Mouse (Mus musculus) forebrain, postnatal 0 days (tissue): ENCODE measurements around the gene Mtx1. TPM values are rescaled to one million over a fixed set of nuclear protein-coding genes. Genes with fewer than 3 reads are reported as not detected.

Source experiments
- ATAC-seq: fragments of 200-750 bp; cut with Nextera tagmentation; 2 replicates; pipeline ENCODE4 v1.8.0; 2017; ENCODE audit warnings: mild to moderate bottlenecking, moderate library complexity
- DNase-seq: peaks from one replicate; pipeline ENCODE4 v3.0.0-alpha.2; 2015
- H3K27ac ChIP-seq: fragments of 300-500 bp; sonication (generic); 2 replicates; pipeline ENCODE4 v1.5.1; 2014; ENCODE audit warnings: low read depth, mild to moderate bottlenecking, antibody characterized with exemption, low read length, moderate library complexity, mixed read lengths
- H3K27me3 ChIP-seq: fragments of 300-500 bp; sonication (generic); 2 replicates; pipeline ENCODE4 v1.6.1; 2014; ENCODE audit warnings: mild to moderate bottlenecking, low read length, mixed read lengths; ENCODE audit not compliant: insufficient read depth
- H3K36me3 ChIP-seq: fragments of 300-500 bp; sonication (generic); 2 replicates; pipeline ENCODE4 v1.6.1; 2014; ENCODE audit warnings: mild to moderate bottlenecking, moderate library complexity; ENCODE audit not compliant: insufficient read depth
- H3K4me1 ChIP-seq: fragments of 300-500 bp; sonication (generic); 2 replicates; pipeline ENCODE4 v1.6.1; 2014; ENCODE audit warnings: antibody characterized with exemption; ENCODE audit not compliant: insufficient read depth
- H3K4me2 ChIP-seq: fragments of 300-500 bp; sonication (generic); 2 replicates; pipeline ENCODE4 v1.6.1; 2014; ENCODE audit warnings: low read depth, mild to moderate bottlenecking, moderate library complexity
- H3K4me3 ChIP-seq: fragments of 300-500 bp; sonication (generic); 2 replicates; pipeline ENCODE4 v1.5.1; 2014; ENCODE audit warnings: low read depth, low read length, mixed read lengths
- H3K9ac ChIP-seq: fragments of 300-500 bp; sonication (generic); 2 replicates; pipeline ENCODE4 v1.6.1; 2014; ENCODE audit warnings: mild to moderate bottlenecking
- H3K9me3 ChIP-seq: fragments of 300-500 bp; sonication (generic); 2 replicates; pipeline ENCODE4 v1.6.1; 2016; ENCODE audit warnings: low read length
- CTCF ChIP-seq: sonication (generic); IDR thresholded peaks from 2 replicates; pipeline ENCODE4 v1.5.1; 2016; ENCODE audit warnings: antibody characterized with exemption, control low read depth, low read depth
- WGBS: fragments of 180-500 bp; shearing (Covaris S2); extraction: QIAGEN DNeasy Blood & Tissue Kit; methylation state at CpG from one replicate; pipeline ENCODE4 v1.1.7; 2014; 5-methylcytosine and 5-hydroxymethylcytosine counted together
- polyA plus RNA-seq: library from polyadenylated mRNA; unstranded; fragments of >200 nt; fragmentation: Nextera tagmentation; extraction: Ambion mirVana; gene quantifications from 2 replicates; pipeline ENCODE4 v1.2.1, GENCODE M21; 2015
- total RNA-seq: library from RNA; depleted of rRNA; stranded (reverse); fragments of >200 nt; gene quantifications from 2 replicates; pipeline ENCODE4 v1.2.3, GENCODE M21; 2014

Gene Mtx1
- total and polyA plus RNA-seq, 2 experiments from 2014 or later, result 167 to 199 TPM

DNA sequence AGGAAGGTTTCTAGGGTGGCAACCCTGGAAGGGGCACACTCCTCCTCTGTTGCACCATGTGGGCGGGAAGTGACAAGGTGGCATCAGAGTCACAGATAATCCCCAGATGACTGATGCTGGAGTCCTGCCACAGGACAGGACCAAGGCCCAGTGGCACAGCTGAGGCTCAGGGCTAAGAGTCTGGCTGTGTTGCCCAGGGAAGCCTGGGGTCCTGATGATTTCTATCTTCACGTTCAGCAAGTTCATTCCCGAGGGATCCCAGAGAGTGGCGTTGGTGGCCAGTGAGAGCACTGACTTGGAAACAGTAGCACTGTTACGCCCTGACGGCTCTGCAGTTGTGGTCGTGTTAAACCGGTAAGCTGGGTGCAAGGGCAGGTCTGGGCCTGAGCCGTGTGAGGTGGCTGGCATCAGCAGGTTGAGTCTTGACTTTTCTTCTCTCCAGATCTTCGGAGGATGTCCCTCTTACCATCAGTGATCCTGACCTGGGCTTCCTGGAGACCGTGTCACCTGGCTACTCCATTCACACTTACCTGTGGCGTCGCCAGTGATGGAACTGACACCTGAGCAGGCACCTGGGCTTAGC, 18.7 kb downstream of the Mtx1 start:
- no peak overlapping the region for H3K4me2 ChIP-seq
- no peak for TF ChIP-seq CTCF
- H3K4me3 ChIP-seq, result no peak overlapping the region
- WGBS, result 94% methylated on average over 13 of the region's 13 CpGs
- DNase-seq (no peak), ATAC-seq (no peak)
- no peaks in the 10 kb centered on the region for H3K27me3 ChIP-seq
- H3K36me3 ChIP-seq, result peaks cover 52% of the 10 kb centered on the region
- H3K4me1 ChIP-seq, result peaks cover 9% of the 10 kb centered on the region
- no peaks in the 10 kb centered on the region for H3K9me3 ChIP-seq
- H3K9ac ChIP-seq, result no peak overlapping the region
- H3K27ac ChIP-seq, result no peak overlapping the region

DNA sequence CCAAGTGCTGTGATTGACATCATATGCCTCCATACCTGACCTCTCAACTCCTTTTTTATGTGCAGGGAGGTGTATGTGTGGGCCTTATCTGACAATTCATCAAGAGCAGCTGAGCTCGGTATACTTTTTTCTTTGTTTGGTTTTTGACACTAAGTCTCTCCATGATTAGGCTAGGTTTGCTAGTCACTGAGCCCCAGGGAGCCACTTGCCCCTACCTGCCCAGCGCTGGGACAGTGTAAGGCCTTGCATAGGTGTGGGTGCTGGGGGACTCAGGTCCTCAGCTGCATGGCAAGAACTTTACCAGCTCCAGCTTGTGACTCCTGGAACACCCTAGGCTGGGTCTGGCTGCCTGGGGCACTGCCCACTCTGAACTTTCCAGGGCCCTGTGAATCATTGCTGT, 20.2 kb downstream of the Mtx1 start:
- Histone ChIP-seq H3K4me3 (no peak overlapping the region), H3K4me1 (peaks cover 4% of the 10 kb centered on the region), H3K9ac (no peak overlapping the region), H3K27me3 (no peaks in the 10 kb centered on the region), H3K36me3 (peaks cover 52% of the 10 kb centered on the region), H3K4me2 (no peak overlapping the region), H3K27ac (no peak overlapping the region), H3K9me3 (no peaks in the 10 kb centered on the region)
- DNase-seq (no peak), ATAC-seq (no peak)
- WGBS, result 92% methylated on average over 2 of the region's 2 CpGs
- TF ChIP-seq CTCF, result no peak

DNA sequence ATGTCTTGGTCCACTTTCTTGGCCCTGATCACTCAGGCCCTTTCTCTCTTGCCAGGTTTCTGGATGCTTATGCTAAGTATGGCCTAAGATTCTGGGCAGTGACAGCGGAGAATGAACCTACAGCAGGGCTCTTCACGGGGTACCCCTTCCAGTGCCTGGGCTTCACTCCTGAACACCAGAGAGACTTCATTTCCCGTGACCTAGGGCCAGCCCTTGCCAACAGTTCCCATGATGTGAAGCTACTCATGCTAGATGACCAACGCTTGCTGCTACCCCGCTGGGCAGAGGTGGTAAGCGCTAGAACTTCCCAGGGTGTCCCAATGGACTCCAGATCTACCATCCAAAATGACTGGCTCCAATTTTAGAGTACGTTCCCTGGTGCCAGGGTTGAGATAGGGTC, 20.8 kb downstream of the Mtx1 start:
- 88% methylated on average over 7 of the region's 7 CpGs for WGBS
- DNase-seq (no peak), ATAC-seq (no peak)
- Histone ChIP-seq H3K27ac (no peak overlapping the region), H3K9me3 (no peaks in the 10 kb centered on the region), H3K27me3 (no peaks in the 10 kb centered on the region), H3K4me3 (no peak overlapping the region), H3K4me1 (peaks cover 4% of the 10 kb centered on the region), H3K9ac (no peak overlapping the region), H3K36me3 (peaks cover 52% of the 10 kb centered on the region), H3K4me2 (no peak overlapping the region)
- TF ChIP-seq CTCF, result no peak

DNA sequence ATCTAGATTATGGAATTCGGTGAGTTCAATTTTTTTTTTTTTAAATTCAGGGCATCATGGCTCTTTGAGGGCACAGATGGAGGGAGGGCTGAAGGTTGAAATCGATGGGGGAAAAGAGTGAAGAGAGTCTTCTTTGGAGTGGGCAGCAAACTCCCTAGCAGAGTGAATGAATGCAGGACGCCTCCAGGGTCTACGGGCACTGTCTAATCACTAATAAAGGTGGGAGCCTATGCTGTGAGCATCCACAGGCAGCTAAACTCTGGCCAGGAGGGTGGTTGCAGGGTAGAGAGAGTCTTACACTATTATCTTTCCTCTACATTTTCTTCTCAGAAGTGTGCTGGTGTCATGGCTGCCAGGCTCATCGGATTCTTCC, 23.8 kb downstream of the Mtx1 start:
- peaks cover 4% of the 10 kb centered on the region for H3K4me1 ChIP-seq
- peak overlapping the region; percentile 70 for H3K4me2 ChIP-seq
- ATAC-seq (peak; percentile 16; the same call in 1 of the 2 replicates), DNase-seq (no peak)
- no peak for TF ChIP-seq CTCF
- H3K9ac ChIP-seq, result peak overlapping the region; percentile 66
- H3K36me3 ChIP-seq, result peaks cover 34% of the 10 kb centered on the region
- H3K27me3 ChIP-seq, result no peaks in the 10 kb centered on the region
- 22% methylated on average over 5 of the region's 5 CpGs for WGBS
- H3K4me3 ChIP-seq, result peak overlapping the region; percentile 58
- H3K9me3 ChIP-seq, result no peaks in the 10 kb centered on the region
- peak overlapping the region; percentile 66 for H3K27ac ChIP-seq

DNA sequence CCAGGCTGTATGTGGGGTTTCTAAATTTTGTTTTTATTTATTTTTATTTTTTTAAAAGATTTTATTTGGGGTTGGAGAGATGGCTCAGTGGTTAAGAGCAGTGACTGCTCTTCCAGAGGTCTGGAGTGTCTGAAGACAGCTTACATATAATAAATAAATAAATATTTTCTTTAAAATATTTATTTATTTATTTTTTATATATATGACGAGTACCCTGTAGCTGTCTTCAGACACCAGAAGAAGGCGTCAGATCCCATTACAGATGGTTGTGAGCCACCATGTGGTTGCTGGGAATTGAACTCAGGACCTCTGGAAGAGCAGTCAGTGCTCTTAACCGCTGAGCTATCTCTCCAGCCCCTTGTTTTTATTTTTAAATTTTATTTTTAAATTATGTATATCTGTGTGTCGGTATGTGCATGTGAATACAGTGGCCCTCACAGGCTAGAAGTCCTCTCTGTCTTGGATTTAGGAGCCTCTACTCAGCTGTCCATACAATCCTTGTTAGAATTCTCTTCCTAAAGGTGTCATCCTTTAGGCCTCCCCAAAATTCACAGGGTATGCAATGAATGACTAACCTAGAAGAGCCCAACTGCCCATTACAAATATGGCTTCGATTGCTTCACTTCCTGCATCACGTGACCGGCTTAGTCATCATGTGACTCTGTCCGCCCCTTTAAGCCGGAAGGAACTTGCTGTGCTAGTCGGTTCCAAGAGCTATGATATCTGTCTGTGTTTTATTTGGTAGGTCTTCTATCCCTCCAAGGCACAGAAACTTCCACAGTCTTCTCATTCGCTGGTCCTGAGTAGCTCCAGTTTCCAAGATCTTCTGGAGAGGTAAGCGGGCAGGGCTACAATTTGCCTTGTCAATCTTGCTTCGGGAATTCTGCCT, 24.4 kb downstream of the Mtx1 start, which contains the start of gene Gba:
Gene Gba, plus strand, starts transcription at position 676 of the 889 bp plus-strand sequence.
- no peaks in the 10 kb centered on the region for H3K9me3 ChIP-seq
- 24% methylated on average over 13 of the region's 13 CpGs for WGBS
- H3K27me3 ChIP-seq, result no peaks in the 10 kb centered on the region
- peak within 1 kb of the TSS; percentile 66 for H3K27ac ChIP-seq
- H3K4me2 ChIP-seq, result peak within 1 kb of the TSS; percentile 70
- DNase-seq (peak; percentile 96), ATAC-seq (peak; percentile 94)
- peaks cover 28% of the 10 kb centered on the region for H3K36me3 ChIP-seq
- peaks cover 4% of the 10 kb centered on the region for H3K4me1 ChIP-seq
- H3K9ac ChIP-seq, result peak within 1 kb of the TSS; percentile 66
- peak within 1 kb of the TSS; percentile 58 for H3K4me3 ChIP-seq
- TF ChIP-seq CTCF, result no peak

DNA sequence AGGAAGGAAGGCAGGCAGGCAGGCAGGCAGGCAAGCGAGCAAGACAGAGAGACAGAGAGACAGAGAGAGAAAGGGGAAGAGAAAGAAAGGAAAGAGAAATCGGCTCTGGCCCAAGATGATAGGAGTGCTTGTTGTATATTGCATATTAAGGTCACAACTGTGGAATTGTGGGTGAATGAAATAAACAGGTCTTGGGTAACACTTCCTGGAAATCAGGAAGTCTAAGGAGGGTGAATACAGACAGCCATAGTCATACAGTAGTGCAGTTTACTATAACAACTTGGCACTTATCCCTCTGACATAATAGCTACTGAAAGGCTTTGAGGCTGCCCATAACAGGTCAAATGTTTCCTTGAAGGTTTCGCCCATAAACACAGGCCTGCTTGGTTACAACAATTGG, 27.0 kb downstream of the Mtx1 start:
- H3K27me3 ChIP-seq, result no peaks in the 10 kb centered on the region
- WGBS, result 86% methylated on average over 3 of the region's 3 CpGs
- TF ChIP-seq CTCF, result no peak

More for the DNA sequence above, 27.0 kb downstream of the Mtx1 start:
- H3K36me3 ChIP-seq, result peaks cover 8% of the 10 kb centered on the region
- no peak overlapping the region for H3K4me3 ChIP-seq
- H3K4me1 ChIP-seq, result peaks cover 4% of the 10 kb centered on the region
- no peak for ATAC-seq
- no peak for DNase-seq
- H3K27ac ChIP-seq, result no peak overlapping the region
- no peak overlapping the region for H3K9ac ChIP-seq
- no peak overlapping the region for H3K4me2 ChIP-seq
- no peaks in the 10 kb centered on the region for H3K9me3 ChIP-seq
